Mouse (Mus musculus) liver, adult 2 months (tissue): ENCODE results near the gene Axdnd1.

Experiments used
- CTCF ChIP-seq: fragments of 200-500 bp; IDR thresholded peaks from 2 replicates; pipeline ENCODE4 v1.5.1; 2011; ENCODE audit warnings: low read depth, low read length, control low read depth
- POLR2A ChIP-seq: fragments of 200-500 bp; IDR thresholded peaks from 2 replicates; pipeline ENCODE4 v1.6.1; 2011; ENCODE audit warnings: low read length, control low read depth; ENCODE audit not compliant: insufficient read depth; ENCODE audit errors: extremely low read depth

DNA sequence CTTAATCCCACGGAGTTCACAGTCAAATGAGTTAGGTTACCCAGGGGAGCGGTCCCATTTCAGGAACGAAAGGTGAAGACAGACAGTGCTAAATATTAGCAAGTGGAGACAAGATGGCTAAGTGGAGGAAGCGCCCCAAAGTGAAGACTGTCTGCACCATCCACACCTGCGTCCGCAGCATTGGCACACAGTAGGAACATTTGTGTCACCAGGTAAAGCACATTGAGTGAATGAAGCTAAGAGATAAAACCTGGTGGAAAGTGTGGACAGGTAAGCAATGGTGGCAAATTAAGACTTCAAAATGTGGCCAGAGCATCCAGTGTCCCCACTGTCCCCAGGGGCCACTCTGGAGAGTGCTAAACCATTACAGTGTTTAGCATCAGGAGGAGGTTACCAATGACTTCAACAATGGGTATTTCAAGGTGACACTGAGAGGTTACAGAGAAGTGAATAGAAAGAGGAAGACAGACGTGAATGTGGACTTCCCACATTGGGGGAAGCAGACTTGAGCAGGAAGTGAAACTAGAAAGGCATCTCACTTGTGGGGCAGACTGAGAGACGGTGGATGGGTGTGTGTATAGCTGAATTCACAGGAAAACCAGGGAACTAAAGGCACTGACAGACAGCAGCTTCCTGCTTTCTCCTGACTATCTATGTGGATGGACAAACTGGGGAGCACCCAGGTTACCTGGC, 16.2 kb upstream of the Axdnd1 start:
- TF ChIP-seq CTCF (no peak), POLR2A (no peak)
